Mouse (Mus musculus) urinary bladder, postnatal 4 days (tissue): ENCODE results near the gene Rai14.
"Not testable (repeated sequence)": the region's sequence is repeated elsewhere in the genome, so short reads cannot be mapped to it uniquely, and the experiment has no call there.

Source experiments
- DNase-seq, 2 experiments: peaks; one replicate each; pipeline ENCODE4 v3.0.0; 2021 to 2022; ENCODE audit warnings: low spot score in 2 of 2

Gene Rai14

DNA sequence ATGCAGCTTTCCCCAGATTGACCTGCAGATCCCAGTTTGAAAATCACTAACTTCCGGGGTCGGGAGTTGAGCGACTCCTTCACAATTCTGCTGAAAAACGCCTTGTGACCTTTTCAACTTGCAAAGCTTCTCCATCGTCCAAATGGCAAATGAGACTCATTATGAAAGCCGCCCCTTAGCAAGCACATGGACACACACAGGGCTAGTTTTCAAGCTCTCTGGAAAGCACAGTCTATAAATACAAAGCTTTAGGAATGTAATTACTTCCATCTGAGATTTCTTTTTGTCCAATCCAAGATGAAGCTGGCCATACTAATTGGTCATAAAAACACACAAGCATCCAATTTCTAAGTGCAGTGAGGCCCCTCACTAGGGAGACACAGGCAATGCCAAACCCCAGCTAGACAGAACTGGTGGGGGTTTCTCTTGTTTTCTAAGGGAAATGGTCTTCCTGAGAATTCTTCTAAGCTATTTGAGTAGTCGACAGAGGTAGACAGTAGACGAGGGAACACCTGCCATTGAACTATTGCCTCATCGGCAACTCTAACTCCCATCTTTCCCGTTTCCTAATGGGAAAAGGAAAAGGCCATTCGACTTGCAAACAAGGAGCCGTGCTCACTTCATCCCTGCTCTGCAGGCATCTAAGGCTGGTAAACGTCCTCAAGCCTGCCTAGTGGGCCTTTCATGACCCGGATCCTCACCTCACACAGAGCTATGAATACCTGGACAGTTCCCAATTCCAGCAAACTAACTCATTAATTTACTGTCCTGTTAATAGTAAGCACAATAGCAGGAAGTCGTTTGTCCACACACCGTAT lies 173.9 kb downstream of the Rai14 start:
- no peak for DNase-seq

DNA sequence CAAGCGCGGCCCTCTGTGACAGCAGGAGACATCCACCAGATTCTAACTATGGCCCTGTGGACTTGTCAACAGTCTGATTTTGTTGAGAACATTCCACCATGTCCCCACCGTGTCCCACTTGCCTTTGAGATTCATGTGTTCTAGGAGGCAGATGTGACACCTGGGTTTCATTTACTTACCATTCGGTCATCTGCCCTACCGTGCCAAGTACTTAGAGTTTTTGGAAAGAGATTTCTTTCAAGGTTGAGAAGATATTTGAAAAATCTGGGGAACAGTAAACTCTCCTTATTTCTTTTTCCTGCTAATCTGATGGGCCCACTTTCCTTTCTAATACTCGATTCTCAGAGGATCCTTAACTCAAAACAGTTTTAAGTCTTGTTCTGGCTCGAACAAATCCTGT lies 178.5 kb downstream of the Rai14 start:
- DNase-seq: no peak

DNA sequence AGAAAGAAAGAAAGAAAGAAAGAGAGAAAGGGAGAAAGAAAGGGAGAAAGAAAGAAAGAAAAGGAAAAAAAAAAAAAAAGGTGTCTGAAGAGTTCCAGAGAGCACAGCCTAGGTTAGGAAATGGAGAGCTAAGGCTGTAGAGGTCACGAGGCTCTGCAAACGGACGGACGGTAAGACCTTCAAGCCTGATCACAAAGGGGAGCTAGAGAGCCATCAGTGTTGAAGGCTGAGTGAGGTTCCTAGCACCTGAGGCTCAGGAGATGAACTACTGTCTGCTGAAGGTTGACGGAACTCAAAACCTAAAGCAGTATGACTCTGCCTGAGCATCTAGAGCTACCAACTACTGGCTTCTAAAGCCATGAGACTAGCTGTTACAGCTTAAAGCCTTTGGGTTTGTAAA lies 179.8 kb downstream of the Rai14 start:
- DNase-seq: no peak

DNA sequence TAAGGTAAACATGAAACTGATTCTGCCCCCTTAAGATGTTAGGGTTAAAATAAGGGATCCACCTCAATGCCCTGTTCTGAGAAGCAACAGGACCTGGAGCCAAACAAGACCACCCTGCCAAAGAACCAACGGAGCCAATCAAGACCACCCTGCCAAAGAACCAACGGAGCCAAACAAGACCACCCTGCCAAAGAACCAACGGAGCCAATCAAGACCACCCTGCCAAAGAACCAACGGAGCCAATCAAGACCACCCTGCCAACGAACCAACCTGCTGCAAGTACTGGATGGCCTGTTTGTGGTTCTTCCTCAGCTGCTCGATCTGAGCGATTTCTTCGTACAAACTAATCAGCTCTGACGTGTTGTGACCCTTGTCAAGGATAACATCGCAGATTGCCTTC lies 181.1 kb downstream of the Rai14 start:
- not testable (repeated sequence) for DNase-seq

DNA sequence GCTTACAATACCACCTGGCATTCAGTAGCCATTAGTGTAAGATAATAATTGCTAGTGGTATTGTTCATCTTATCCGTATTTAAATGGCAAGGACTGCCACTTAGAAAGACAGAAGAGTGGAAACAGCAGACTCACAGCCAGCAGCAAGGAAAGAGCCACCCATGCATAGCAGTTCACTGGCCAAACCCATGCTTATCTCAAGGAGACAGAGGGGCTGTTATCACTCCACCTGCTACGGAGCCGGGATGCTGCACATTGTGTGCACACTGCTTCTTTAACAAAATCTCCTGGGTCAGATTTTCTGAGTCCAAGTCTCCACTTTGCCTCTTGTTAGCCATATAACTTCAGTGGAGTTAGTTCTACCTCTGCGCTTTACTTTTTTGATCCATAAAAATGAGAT lies 183.1 kb downstream of the Rai14 start:
- DNase-seq: no peak

DNA sequence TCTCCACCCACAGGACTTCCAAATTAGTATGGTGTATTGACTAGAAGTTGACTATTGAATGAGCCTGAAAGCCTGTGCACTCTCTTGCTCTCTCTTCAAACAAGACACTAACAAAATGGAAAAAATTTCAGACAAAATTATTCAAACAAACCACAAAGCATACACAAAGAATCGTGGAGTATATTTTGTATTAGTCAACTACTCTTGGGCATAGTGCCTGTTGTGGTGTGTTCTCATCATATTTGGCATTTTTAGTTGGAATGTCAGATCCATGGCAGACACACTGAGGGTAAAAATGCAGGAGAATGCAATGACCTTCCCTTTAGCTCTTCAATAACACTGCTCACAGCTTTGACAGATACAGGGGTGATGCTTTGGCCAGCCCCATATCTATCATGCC lies 188.5 kb downstream of the Rai14 start:
- DNase-seq: no peak
